Mouse (Mus musculus): ENCODE measurements around the gene Trim72.

Trim72 gene

GRCm38 (mm10) chr7:128056917-128057444 lies 53.2 kb downstream of the Trim72 start:
- DNase-seq (ENCODE audit: low spot score) = no peak

GRCm38 (mm10) chr7:128057860-128058259 lies 54.1 kb downstream of the Trim72 start:
- DNase-seq (ENCODE audit: low spot score) = no peak

GRCm38 (mm10) chr7:128058576-128058975 lies 54.8 kb downstream of the Trim72 start:
- no peak for DNase-seq (ENCODE audit: low spot score)

GRCm38 (mm10) chr7:128059091-128059490 lies 55.3 kb downstream of the Trim72 start:
- DNase-seq (ENCODE audit: low spot score) = no peak
